Mouse (Mus musculus): ENCODE data around the gene Timp3. TPM values are rescaled to one million over a fixed set of nuclear protein-coding genes. Genes with fewer than 3 reads are reported as not detected.

Gene Timp3
- polyA plus RNA-seq, 1 experiment = 30.5 TPM

- H3K27me3 ChIP-seq (ENCODE audit: control insufficient read depth, insufficient read depth, low read length) = no peaks in the 10 kb centered on the region
- no peak overlapping the region for H3K4me3 ChIP-seq (ENCODE audit: control insufficient read depth, insufficient read depth, low read length)
- DNase-seq = no peak
- no peak overlapping the region for H3K27ac ChIP-seq (ENCODE audit: control insufficient read depth, insufficient read depth, low read length)
- WGBS = 4% methylated on average over 1 of the region's 1 CpGs
- no peak for TF ChIP-seq POLR2A (IDR thresholded peaks at IDR 0.05; ENCODE audit: control insufficient read depth, extremely low read depth, insufficient read depth, low read length, poor library complexity)
- TF ChIP-seq CTCF (IDR thresholded peaks at IDR 0.05; ENCODE audit: borderline replicate concordance, control insufficient read depth, extremely low read depth, insufficient read depth, low read length, poor library complexity) = no peak
- H3K4me1 ChIP-seq (replicated peaks; ENCODE audit: control insufficient read depth, insufficient read depth, low read length) = no peaks in the 10 kb centered on the region
- no peaks in the 10 kb centered on the region for H3K36me3 ChIP-seq (ENCODE audit: control insufficient read depth, insufficient read depth, low read length)
Observed at GRCm38 (mm10) chr10:86336506-86336905, 36.3 kb downstream of the Timp3 start.

GRCm38 (mm10) chr10:86337239-86337638, 37.1 kb downstream of the Timp3 start:
- Histone ChIP-seq H3K27ac (ENCODE audit: control insufficient read depth, insufficient read depth, low read length) (no peak overlapping the region), H3K27me3 (ENCODE audit: control insufficient read depth, insufficient read depth, low read length) (no peaks in the 10 kb centered on the region), H3K4me1 (replicated peaks; ENCODE audit: control insufficient read depth, insufficient read depth, low read length) (no peaks in the 10 kb centered on the region), H3K4me3 (ENCODE audit: control insufficient read depth, insufficient read depth, low read length) (no peak overlapping the region), H3K36me3 (ENCODE audit: control insufficient read depth, insufficient read depth, low read length) (no peaks in the 10 kb centered on the region)
- DNase-seq = no peak
- no peak for TF ChIP-seq CTCF (IDR thresholded peaks at IDR 0.05; ENCODE audit: borderline replicate concordance, control insufficient read depth, extremely low read depth, insufficient read depth, low read length, poor library complexity)
- no peak for TF ChIP-seq POLR2A (IDR thresholded peaks at IDR 0.05; ENCODE audit: control insufficient read depth, extremely low read depth, insufficient read depth, low read length, poor library complexity)
- 76% methylated on average over 3 of the region's 3 CpGs for WGBS

DNA sequence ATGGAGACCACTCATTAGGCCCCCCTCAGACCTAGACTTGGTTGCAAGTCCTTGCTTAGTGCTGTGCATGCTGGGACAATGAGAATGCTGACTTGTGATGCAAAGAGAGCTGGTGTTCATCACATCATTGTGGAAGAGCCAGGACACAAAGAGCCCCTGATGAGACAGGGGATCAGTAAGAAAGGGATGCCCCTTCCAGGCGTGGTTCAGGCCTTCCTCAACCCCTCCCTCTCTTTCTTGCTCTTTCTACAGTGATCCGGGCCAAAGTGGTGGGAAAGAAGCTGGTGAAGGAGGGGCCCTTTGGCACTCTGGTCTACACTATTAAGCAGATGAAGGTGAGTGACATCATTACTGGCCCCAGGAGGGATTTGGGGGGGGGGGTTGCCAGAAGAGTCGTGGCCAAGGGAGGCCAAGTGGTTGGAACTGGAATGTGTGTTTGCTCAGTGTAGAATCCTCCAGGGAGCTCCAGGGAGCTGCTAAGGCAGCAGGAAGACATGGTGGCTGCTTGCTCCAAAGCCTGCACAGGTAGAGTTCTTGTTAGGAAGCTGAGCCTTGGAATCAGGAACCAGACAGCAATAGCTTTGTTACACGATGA, 38.0 kb downstream of the Timp3 start:
- no peaks in the 10 kb centered on the region for H3K4me1 ChIP-seq (replicated peaks; ENCODE audit: control insufficient read depth, insufficient read depth, low read length)
- H3K36me3 ChIP-seq (ENCODE audit: control insufficient read depth, insufficient read depth, low read length) = no peaks in the 10 kb centered on the region
- H3K27me3 ChIP-seq (ENCODE audit: control insufficient read depth, insufficient read depth, low read length) = no peaks in the 10 kb centered on the region
- no peak overlapping the region for H3K4me3 ChIP-seq (ENCODE audit: control insufficient read depth, insufficient read depth, low read length)
- H3K27ac ChIP-seq (ENCODE audit: control insufficient read depth, insufficient read depth, low read length) = no peak overlapping the region
- no peak for TF ChIP-seq CTCF (IDR thresholded peaks at IDR 0.05; ENCODE audit: borderline replicate concordance, control insufficient read depth, extremely low read depth, insufficient read depth, low read length, poor library complexity)
- TF ChIP-seq POLR2A (IDR thresholded peaks at IDR 0.05; ENCODE audit: control insufficient read depth, extremely low read depth, insufficient read depth, low read length, poor library complexity) = no peak
- DNase-seq = no peak
- WGBS = 86% methylated on average over 4 of the region's 4 CpGs

DNA sequence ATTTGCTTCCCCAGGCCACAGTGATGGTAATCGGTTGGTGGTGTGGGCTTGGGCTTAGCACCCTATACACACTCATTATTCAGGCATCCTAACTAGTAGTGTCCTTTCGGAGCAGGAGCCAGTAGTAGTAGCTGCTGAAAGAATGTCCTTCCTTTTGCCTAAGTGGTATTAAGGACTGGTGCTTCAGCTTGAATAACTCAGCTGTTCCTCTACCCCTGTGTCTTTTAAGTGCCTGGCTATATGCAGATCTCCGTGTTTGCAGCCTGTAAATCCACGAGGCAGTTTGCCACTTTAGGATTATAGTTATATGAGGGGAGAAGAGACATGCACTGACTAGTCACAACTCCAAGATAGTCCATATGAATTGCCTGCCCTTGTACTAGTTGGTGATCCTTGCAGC, 38.9 kb downstream of the Timp3 start:
- no peak for DNase-seq
- WGBS = 94% methylated on average over 4 of the region's 4 CpGs
- H3K27me3 ChIP-seq (ENCODE audit: control insufficient read depth, insufficient read depth, low read length) = no peaks in the 10 kb centered on the region
- no peak overlapping the region for H3K4me3 ChIP-seq (ENCODE audit: control insufficient read depth, insufficient read depth, low read length)
- no peak for TF ChIP-seq POLR2A (IDR thresholded peaks at IDR 0.05; ENCODE audit: control insufficient read depth, extremely low read depth, insufficient read depth, low read length, poor library complexity)
- no peak for TF ChIP-seq CTCF (IDR thresholded peaks at IDR 0.05; ENCODE audit: borderline replicate concordance, control insufficient read depth, extremely low read depth, insufficient read depth, low read length, poor library complexity)
- no peaks in the 10 kb centered on the region for H3K36me3 ChIP-seq (ENCODE audit: control insufficient read depth, insufficient read depth, low read length)
- H3K4me1 ChIP-seq (replicated peaks; ENCODE audit: control insufficient read depth, insufficient read depth, low read length) = no peaks in the 10 kb centered on the region
- H3K27ac ChIP-seq (ENCODE audit: control insufficient read depth, insufficient read depth, low read length) = no peak overlapping the region

GRCm38 (mm10) chr10:86339649-86340379, 39.6 kb downstream of the Timp3 start:
- Histone ChIP-seq H3K36me3 (ENCODE audit: control insufficient read depth, insufficient read depth, low read length) (no peaks in the 10 kb centered on the region), H3K27me3 (ENCODE audit: control insufficient read depth, insufficient read depth, low read length) (no peaks in the 10 kb centered on the region), H3K4me1 (replicated peaks; ENCODE audit: control insufficient read depth, insufficient read depth, low read length) (no peaks in the 10 kb centered on the region), H3K4me3 (ENCODE audit: control insufficient read depth, insufficient read depth, low read length) (no peak overlapping the region), H3K27ac (ENCODE audit: control insufficient read depth, insufficient read depth, low read length) (no peak overlapping the region)
- TF ChIP-seq CTCF (IDR thresholded peaks at IDR 0.05; ENCODE audit: borderline replicate concordance, control insufficient read depth, extremely low read depth, insufficient read depth, low read length, poor library complexity) = no peak
- no peak for TF ChIP-seq POLR2A (IDR thresholded peaks at IDR 0.05; ENCODE audit: control insufficient read depth, extremely low read depth, insufficient read depth, low read length, poor library complexity)
- 89% methylated on average over 2 of the region's 2 CpGs for WGBS
- DNase-seq = no peak

GRCm38 (mm10) chr10:86340421-86340820, 40.2 kb downstream of the Timp3 start:
- 93% methylated on average over 7 of the region's 7 CpGs for WGBS
- Histone ChIP-seq H3K4me3 (ENCODE audit: control insufficient read depth, insufficient read depth, low read length) (no peak overlapping the region), H3K27me3 (ENCODE audit: control insufficient read depth, insufficient read depth, low read length) (no peaks in the 10 kb centered on the region), H3K36me3 (ENCODE audit: control insufficient read depth, insufficient read depth, low read length) (no peaks in the 10 kb centered on the region), H3K27ac (ENCODE audit: control insufficient read depth, insufficient read depth, low read length) (no peak overlapping the region), H3K4me1 (replicated peaks; ENCODE audit: control insufficient read depth, insufficient read depth, low read length) (no peaks in the 10 kb centered on the region)
- no peak for DNase-seq
- no peak for TF ChIP-seq POLR2A (IDR thresholded peaks at IDR 0.05; ENCODE audit: control insufficient read depth, extremely low read depth, insufficient read depth, low read length, poor library complexity)
- no peak for TF ChIP-seq CTCF (IDR thresholded peaks at IDR 0.05; ENCODE audit: borderline replicate concordance, control insufficient read depth, extremely low read depth, insufficient read depth, low read length, poor library complexity)

Measured in thymus, adult 2 months (tissue).